Mouse (Mus musculus) lung, adult 2 months (tissue): ENCODE measurements around the gene Ptprm.

Source experiments
- CTCF ChIP-seq: fragments of 200-500 bp; IDR thresholded peaks from 2 replicates; pipeline ENCODE4 v1.5.1; 2011; ENCODE audit warnings: mild to moderate bottlenecking, low read length, control low read depth; ENCODE audit not compliant: insufficient read depth
- POLR2A ChIP-seq: fragments of 200-500 bp; IDR thresholded peaks from 2 replicates; pipeline ENCODE4 v1.6.1; 2011; ENCODE audit warnings: low read depth, mild to moderate bottlenecking, control low read depth, low read length, borderline replicate concordance; ENCODE audit errors: extremely low read depth

- TF ChIP-seq CTCF (no peak), POLR2A (no peak)
These were observed 656.6 kb downstream of the Ptprm start for GRCm38 (mm10) chr17:66697650-66698049.
